Mouse (Mus musculus) liver, postnatal 0 days (tissue): Measurements from ENCODE around the gene Slc38a4.

Experiments
- CTCF ChIP-seq: sonication (generic); IDR thresholded peaks from 2 replicates; pipeline ENCODE4 v1.5.1; 2016; ENCODE audit warnings: antibody characterized with exemption, low read depth
- EP300 ChIP-seq: IDR thresholded peaks from 2 replicates; pipeline ENCODE4 v1.6.1; 2016; ENCODE audit warnings: antibody characterized with exemption, low read depth, mild to moderate bottlenecking

GRCm38 (mm10) chr15:96959247-96959646 lies 96.5 kb downstream of the Slc38a4 start:
- TF ChIP-seq CTCF (no peak), EP300 (no peak)
